In genomic region chr9:62420261-62420917, GRCm38 (mm10) we compare ENCODE assay signal across 8 mouse cellular contexts.
DNase-seq lines count a peak whose midpoint lies in the region; ATAC-seq and TF ChIP-seq lines count a peak whose summit lies in the region.

No protein-coding gene starts in this region.

- peak; percentile 1; the same call in 1 of the 2 replicates for ATAC-seq in megakaryocyte progenitor cell, adult 5-6 weeks (replicated peaks; ENCODE audit: poor library complexity)

- peak; percentile 66 for DNase-seq in gastrocnemius, adult 2 months
- no peak for DNase-seq in gastrocnemius, postnatal 4 days (ENCODE audit: low spot score in 2 of 2)
- DNase-seq in adipocyte (ENCODE audit: low spot score) = peak; percentile 70
- DNase-seq in fat pad, adult 2 months (ENCODE audit: extremely low read depth, low read depth, low spot score) = peak; percentile 7
- peak; percentile 67 for DNase-seq in kidney, postnatal 10 days
- DNase-seq in urinary bladder, adult 2 months (ENCODE audit: low spot score) = no peak
- DNase-seq in urinary bladder, adult 18-20 months (ENCODE audit: low spot score in 2 of 2) = no peak

- H3K27ac ChIP-seq in gastrocnemius, adult 2 months = peak overlapping the region; percentile 90

- peak overlapping the region; percentile 65 for H3K4me3 ChIP-seq in gastrocnemius, adult 2 months

- intact Hi-C loops in gastrocnemius, adult 2 months (cut with DNase I) = no loop called here

- no peak for TF ChIP-seq CTCF in gastrocnemius, adult 2 months (IDR thresholded peaks at IDR 0.05)

Comparison
In these comparisons a context has a peak if more than half of its experiments do, and no peak if none do; other contexts are left out.
1. DNase-seq: peak in gastrocnemius, adult 2 months (single experiment), adipocyte (single experiment), fat pad, adult 2 months (single experiment) and kidney, postnatal 10 days (single experiment); none in gastrocnemius, postnatal 4 days (0 of 2), urinary bladder, adult 2 months (single experiment) and urinary bladder, adult 18-20 months (0 of 2).